Comparison of ENCODE assay signal across 15 mouse cellular contexts in the genomic region with DNA sequence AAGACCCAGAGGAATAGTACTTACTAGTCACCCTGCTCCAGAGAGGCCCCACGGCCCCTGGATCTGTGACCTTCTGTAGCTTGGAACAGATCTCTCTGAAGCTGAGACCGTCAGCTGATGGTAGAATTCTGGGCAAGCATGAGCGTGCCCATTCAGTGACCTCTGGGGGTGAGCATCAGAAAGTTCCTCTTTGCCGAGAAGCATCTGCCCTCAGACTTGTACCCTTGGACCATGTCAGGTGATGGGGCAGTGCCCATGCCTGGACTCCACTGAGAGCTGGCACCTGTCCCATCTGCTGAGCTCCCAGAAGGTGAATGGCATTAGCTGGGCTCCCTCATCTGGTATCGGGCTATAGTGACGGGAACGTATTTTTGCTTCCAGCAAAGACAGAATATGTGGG. TPM values are rescaled to one million over a fixed set of nuclear protein-coding genes. Genes with fewer than 3 reads are reported as not detected.
DNase-seq lines count a peak whose midpoint lies in the region; ATAC-seq lines count a peak whose summit lies in the region.
"Had no signal": no experiment of that assay in that cellular context is flagged by ENCODE, and none has a peak within 500 bp of the region (broad histone marks: within the 10 kb centered on the region; RNA-seq: fewer than 3 reads in every experiment).

No protein-coding gene starts in this region.

- no peaks in the 10 kb centered on the region for H3K9me3 ChIP-seq in kidney, embryonic 14.5 days (ENCODE audit: control insufficient read depth, low read length)
- H3K9me3 ChIP-seq in limb, embryonic 10.5 days (replicated peaks): no peaks in the 10 kb centered on the region
- H3K9me3 ChIP-seq: embryonic facial prominence, embryonic 12.5 days had no signal

- no peak overlapping the region for H3K4me2 ChIP-seq in kidney, embryonic 14.5 days (replicated peaks; ENCODE audit: low read depth, low read length)
- H3K4me2 ChIP-seq: embryonic facial prominence, embryonic 12.5 days; hindbrain, embryonic 14.5 days had no signal

- DNase-seq in cerebellum, adult 8-10 months: peak; percentile 52
- DNase-seq in cerebellum, adult 11 months: no peak
- DNase-seq in kidney, adult 11 months: peak; percentile 94
- peak; percentile 55 to 57 for DNase-seq in cerebellum, postnatal 36 days
- DNase-seq in limb, embryonic 10.5 days (ENCODE audit: low spot score): no peak
- no peak for DNase-seq in layer of hippocampus, adult 18-20 months (ENCODE audit: low spot score in 2 of 2)
- no peak for DNase-seq in adrenal gland, adult (ENCODE audit: inconsistent age in 2 of 2, low spot score in 1 of 2)
- DNase-seq: adrenal gland, postnatal 10 days; lung, postnatal 10 days; thymus, postnatal 36 days had no signal

- H3K27me3 ChIP-seq in kidney, embryonic 14.5 days (ENCODE audit: control insufficient read depth, insufficient read depth, low read length): no peaks in the 10 kb centered on the region
- no peaks in the 10 kb centered on the region for H3K27me3 ChIP-seq in limb, embryonic 10.5 days (ENCODE audit: low read depth, poor library complexity, severe bottlenecking)
- H3K27me3 ChIP-seq: embryonic facial prominence, embryonic 12.5 days had no signal

- peaks cover 30% of the 10 kb centered on the region for H3K4me1 ChIP-seq in kidney, embryonic 14.5 days (ENCODE audit: control insufficient read depth, insufficient read depth, low read length)
- peaks cover 69% of the 10 kb centered on the region for H3K4me1 ChIP-seq in limb, embryonic 10.5 days

- H3K36me3 ChIP-seq in kidney, embryonic 14.5 days (ENCODE audit: control insufficient read depth, insufficient read depth, low read length): no peaks in the 10 kb centered on the region
- H3K36me3 ChIP-seq in limb, embryonic 10.5 days: no peaks in the 10 kb centered on the region
- H3K36me3 ChIP-seq: embryonic facial prominence, embryonic 12.5 days had no signal

- no peak overlapping the region for H3K9ac ChIP-seq in kidney, embryonic 14.5 days (ENCODE audit: low read depth, low read length)
- H3K9ac ChIP-seq: embryonic facial prominence, embryonic 12.5 days; hindbrain, embryonic 14.5 days; liver, embryonic 14.5 days had no signal

- H3K27ac ChIP-seq in kidney, embryonic 14.5 days (ENCODE audit: low read depth, low read length): no peak overlapping the region
- peak overlapping the region; percentile 21 for H3K27ac ChIP-seq in limb, embryonic 10.5 days
- H3K27ac ChIP-seq: embryonic facial prominence, embryonic 12.5 days; hindbrain, embryonic 14.5 days; liver, embryonic 14.5 days had no signal

- ATAC-seq in kidney, embryonic 14.5 days (ENCODE audit: low FRiP score, low TSS enrichment): no peak

- 89% methylated on average over 7 of the region's 7 CpGs for WGBS in kidney, embryonic 14.5 days
- 87% methylated on average over 7 of the region's 7 CpGs for WGBS in limb, embryonic 10.5 days

- no peak overlapping the region for H3K4me3 ChIP-seq in kidney, embryonic 14.5 days (ENCODE audit: low read length)
- H3K4me3 ChIP-seq in limb, embryonic 10.5 days: no peak overlapping the region
- H3K4me3 ChIP-seq: embryonic facial prominence, embryonic 12.5 days; myocyte had no signal

RNA-seq across cellular contexts. Expression of a gene that starts 51.5 kb away (rescaled TPM):
- polyA plus RNA-seq in kidney, embryonic 14.5 days (2014; fragmentation: Nextera tagmentation; extraction: Ambion mirVana): 5.8 and 6.9 TPM in 2 replicates
- polyA plus RNA-seq in limb, embryonic 10.5 days (2016; fragmentation: Nextera tagmentation; extraction: Ambion mirVana): 3.5 and 6.5 TPM in 2 replicates
- 10 to 100 TPM in 1 of 2 experiments, 1 to 10 TPM in 1; 9.3 to 11.3 TPM for total RNA-seq in layer of hippocampus, adult 18-20 months (2021)

RNA-seq across cellular contexts. Expression of a gene that starts 51.7 kb away (rescaled TPM):
- polyA plus RNA-seq in kidney, embryonic 14.5 days (2014; fragmentation: Nextera tagmentation; extraction: Ambion mirVana): 167 and 180 TPM in 2 replicates
- polyA plus RNA-seq in limb, embryonic 10.5 days (2016; fragmentation: Nextera tagmentation; extraction: Ambion mirVana): 133 and 142 TPM in 2 replicates
- total RNA-seq in layer of hippocampus, adult 18-20 months (2021): 10 to 100 TPM; 63.4 to 65.5 TPM

Comparison
In these comparisons a context has a peak if more than half of its experiments do, and no peak if none do; other contexts are left out.
1. DNase-seq: peak in cerebellum, adult 8-10 months (single experiment), kidney, adult 11 months (single experiment) and cerebellum, postnatal 36 days (2 of 2); none in cerebellum, adult 11 months (single experiment), limb, embryonic 10.5 days (single experiment), layer of hippocampus, adult 18-20 months (0 of 2) and adrenal gland, adult (0 of 2).